Mouse (Mus musculus): ENCODE data around the gene Hnrnpf.

DNA sequence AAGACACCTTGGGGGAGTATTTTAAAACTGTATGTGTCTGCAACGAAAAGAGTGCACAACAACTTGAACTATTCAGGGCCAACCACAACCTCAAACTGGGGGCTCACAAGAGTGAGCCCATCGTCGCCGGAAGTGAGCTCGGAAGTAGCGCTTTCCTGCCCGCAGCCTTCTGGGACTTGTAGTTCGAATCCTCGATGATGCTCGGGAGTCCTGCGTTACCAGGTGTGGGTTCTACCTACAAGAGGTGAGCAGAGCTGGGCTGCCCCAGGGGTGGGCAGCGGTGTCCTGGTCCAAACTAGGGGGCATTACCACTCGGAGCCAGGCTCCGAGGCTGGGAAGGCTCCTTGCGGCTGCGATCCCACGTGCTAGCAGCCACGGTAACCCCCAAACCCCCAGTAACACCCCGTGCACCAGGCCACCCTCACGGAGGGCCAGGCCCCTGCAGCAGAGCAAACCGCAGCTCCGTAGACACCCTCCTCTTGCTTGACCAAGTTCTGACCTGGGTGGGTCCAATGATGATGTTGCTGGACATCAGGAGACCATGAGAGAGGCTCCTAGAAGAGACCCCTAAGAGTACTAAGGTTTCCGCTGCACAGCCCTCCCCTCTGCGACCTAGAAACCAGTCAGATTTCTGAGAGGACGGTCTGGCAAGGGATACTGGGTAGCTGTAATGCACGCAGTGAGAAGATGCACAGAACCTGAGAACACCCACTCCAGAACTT lies 37.1 kb upstream of the Hnrnpf start:
- no peak for TF ChIP-seq CTCF (IDR thresholded peaks at IDR 0.05; ENCODE audit: borderline replicate concordance, insufficient read depth, low read depth, low read length)
- peak; percentile 43; the same call in 1 of the 2 replicates for TF ChIP-seq POLR2A (IDR thresholded peaks at IDR 0.05; ENCODE audit: borderline replicate concordance, insufficient read depth, low read length)

Data from cerebellum, adult 2 months (tissue).